ENCODE assay signal across 23 mouse cellular contexts in the genomic region with DNA sequence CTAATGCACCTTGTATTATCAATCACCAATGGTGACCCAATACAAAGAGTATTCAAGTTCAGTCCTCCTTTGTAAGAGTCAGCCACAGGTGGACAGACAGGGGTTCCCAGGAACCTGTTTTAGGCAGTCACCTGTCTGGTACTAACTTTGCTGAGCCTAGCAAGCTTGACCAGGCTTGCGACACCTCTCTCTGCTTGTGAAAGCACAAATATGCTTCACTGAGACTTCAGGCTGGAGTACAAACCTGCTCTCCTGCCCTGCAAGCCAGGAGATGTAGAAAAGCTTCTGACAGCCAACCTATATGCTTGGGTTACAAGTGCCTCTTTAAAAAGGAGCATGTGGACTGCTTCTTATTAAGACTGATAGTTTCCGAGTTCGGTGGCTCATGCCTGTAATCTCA. TPM values are rescaled to one million over a fixed set of nuclear protein-coding genes. Genes with fewer than 3 reads are reported as not detected.
DNase-seq lines count a peak whose midpoint lies in the region; ATAC-seq lines count a peak whose summit lies in the region.
"Had no signal": no experiment of that assay in that cellular context is flagged by ENCODE, and none has a peak within 500 bp of the region (broad histone marks: within the 10 kb centered on the region; RNA-seq: fewer than 3 reads in every experiment).

No protein-coding gene starts in this region.

- peaks cover 40% of the 10 kb centered on the region for H3K4me1 ChIP-seq in heart, embryonic 10.5 days
- no peaks in the 10 kb centered on the region for H3K4me1 ChIP-seq in liver, embryonic 16.5 days (ENCODE audit: control insufficient read depth, low read depth, low read length)
- H3K4me1 ChIP-seq: hindbrain, embryonic 15.5 days; kidney, embryonic 15.5 days; midbrain, embryonic 10.5 days had no signal

- H3K36me3 ChIP-seq in heart, embryonic 10.5 days: no peaks in the 10 kb centered on the region
- H3K36me3 ChIP-seq in liver, embryonic 16.5 days (ENCODE audit: control insufficient read depth, insufficient read depth): no peaks in the 10 kb centered on the region
- H3K36me3 ChIP-seq: hindbrain, embryonic 15.5 days; kidney, embryonic 15.5 days; midbrain, embryonic 10.5 days had no signal

- 39% methylated on average over 3 of the region's 3 CpGs for WGBS in heart, embryonic 10.5 days
- 57% methylated on average over 3 of the region's 3 CpGs for WGBS in liver, embryonic 16.5 days (ENCODE audit: insufficient replicate concordance)

- no peak for DNase-seq in heart, embryonic 10.5 days (ENCODE audit: low spot score)
- DNase-seq in heart, adult 9 months (ENCODE audit: low spot score in 2 of 2): no peak
- DNase-seq in liver: no peak
- peak; percentile 97 for DNase-seq in fat pad, adult 2 months (ENCODE audit: extremely low read depth, low read depth, low spot score)
- DNase-seq in lung, postnatal 36 days: peak; percentile 43
- DNase-seq in layer of hippocampus, postnatal 10 days (ENCODE audit: low spot score in 2 of 2): no peak
- no peak for DNase-seq in kidney, postnatal 10 days
- DNase-seq: adrenal gland, adult 8-10 months; cerebellum, adult 8-10 months; forebrain, postnatal 0 days; gastrocnemius, postnatal 36 days; heart, postnatal 14 days; retina, postnatal 1 day; thymus, postnatal 14 days had no signal

- peak overlapping the region; percentile 59; the same call in 1 of the 2 replicates for H3K27ac ChIP-seq in heart, embryonic 10.5 days
- no peak overlapping the region for H3K27ac ChIP-seq in liver, embryonic 16.5 days (ENCODE audit: low read length)
- H3K27ac ChIP-seq: hindbrain, embryonic 15.5 days; kidney, embryonic 15.5 days; macrophage; midbrain, embryonic 10.5 days had no signal

- H3K4me2 ChIP-seq in liver, embryonic 16.5 days (ENCODE audit: low read depth, low read length): no peak overlapping the region
- H3K4me2 ChIP-seq: hindbrain, embryonic 15.5 days; kidney, embryonic 15.5 days had no signal

- 0 out of 2 replicates have a peak, but pooled peaks have one; percentile 35 for ATAC-seq in liver, embryonic 16.5 days (ENCODE audit: low read depth)
- ATAC-seq: CD4-positive, CD25-positive, alpha-beta regulatory T cell, adult 4 months; forebrain, postnatal 0 days; intestine, postnatal 0 days; Patski had no signal

- H3K4me3 ChIP-seq in heart, embryonic 10.5 days: no peak overlapping the region
- H3K4me3 ChIP-seq in liver, embryonic 16.5 days (ENCODE audit: low read depth, low read length): no peak overlapping the region
- H3K4me3 ChIP-seq: erythroblast, embryonic 14.5 days; hindbrain, embryonic 15.5 days; kidney, embryonic 15.5 days; midbrain, embryonic 10.5 days had no signal

- H3K9me3 ChIP-seq in heart, embryonic 10.5 days: no peaks in the 10 kb centered on the region
- no peaks in the 10 kb centered on the region for H3K9me3 ChIP-seq in liver, embryonic 16.5 days (replicated peaks; ENCODE audit: control insufficient read depth, low read length)
- H3K9me3 ChIP-seq: hindbrain, embryonic 15.5 days; kidney, embryonic 15.5 days; midbrain, embryonic 10.5 days had no signal

- no peaks in the 10 kb centered on the region for H3K27me3 ChIP-seq in heart, embryonic 10.5 days (ENCODE audit: insufficient read depth, poor library complexity, severe bottlenecking)
- H3K27me3 ChIP-seq in liver, embryonic 16.5 days (ENCODE audit: control insufficient read depth, insufficient read depth, low read depth, low read length): no peaks in the 10 kb centered on the region
- H3K27me3 ChIP-seq: hindbrain, embryonic 15.5 days; kidney, embryonic 15.5 days had no signal

- H3K9ac ChIP-seq in liver, embryonic 16.5 days (ENCODE audit: low read depth, low read length): no peak overlapping the region
- H3K9ac ChIP-seq: forebrain, postnatal 0 days; hindbrain, embryonic 15.5 days; kidney, embryonic 15.5 days had no signal

RNA-seq across cellular contexts. Expression of a gene that starts 22.8 kb away (rescaled TPM):
- 27.1 and 35.3 TPM in 2 replicates for polyA plus RNA-seq in heart, embryonic 10.5 days (2016; fragmentation: Nextera tagmentation; extraction: Ambion mirVana)
- 2.1 and 2.2 TPM in 2 replicates for polyA plus RNA-seq in liver, embryonic 16.5 days (2015; fragmentation: Nextera tagmentation; extraction: Ambion mirVana)
- total RNA-seq in layer of hippocampus, postnatal 10 days (2021): 1 to 10 TPM; 3.9 to 5.0 TPM
- polyA plus RNA-seq: erythroblast, embryonic 14.5 days; macrophage had no signal

Comparison
In these comparisons a context has a peak if more than half of its experiments do, and no peak if none do; other contexts are left out.
1. DNase-seq: peak in fat pad, adult 2 months (single experiment) and lung, postnatal 36 days (single experiment); none in heart, embryonic 10.5 days (single experiment), heart, adult 9 months (0 of 2), liver (single experiment), layer of hippocampus, postnatal 10 days (0 of 2) and kidney, postnatal 10 days (single experiment).